Mouse (Mus musculus) spleen, adult 2 months (tissue): ENCODE measurements around the gene Pgrmc2.

Experiments
- CTCF ChIP-seq: fragments of 200-500 bp; IDR thresholded peaks from 2 replicates; pipeline ENCODE4 v1.5.1; 2011; ENCODE audit warnings: mild to moderate bottlenecking, inconsistent platforms; ENCODE audit not compliant: insufficient read depth, insufficient read length, insufficient replicate concordance; ENCODE audit errors: extremely low read depth
- POLR2A ChIP-seq: fragments of 200-500 bp; IDR thresholded peaks from 2 replicates; pipeline ENCODE4 v1.6.1; 2011; ENCODE audit warnings: low read depth, low read length, inconsistent platforms

DNA sequence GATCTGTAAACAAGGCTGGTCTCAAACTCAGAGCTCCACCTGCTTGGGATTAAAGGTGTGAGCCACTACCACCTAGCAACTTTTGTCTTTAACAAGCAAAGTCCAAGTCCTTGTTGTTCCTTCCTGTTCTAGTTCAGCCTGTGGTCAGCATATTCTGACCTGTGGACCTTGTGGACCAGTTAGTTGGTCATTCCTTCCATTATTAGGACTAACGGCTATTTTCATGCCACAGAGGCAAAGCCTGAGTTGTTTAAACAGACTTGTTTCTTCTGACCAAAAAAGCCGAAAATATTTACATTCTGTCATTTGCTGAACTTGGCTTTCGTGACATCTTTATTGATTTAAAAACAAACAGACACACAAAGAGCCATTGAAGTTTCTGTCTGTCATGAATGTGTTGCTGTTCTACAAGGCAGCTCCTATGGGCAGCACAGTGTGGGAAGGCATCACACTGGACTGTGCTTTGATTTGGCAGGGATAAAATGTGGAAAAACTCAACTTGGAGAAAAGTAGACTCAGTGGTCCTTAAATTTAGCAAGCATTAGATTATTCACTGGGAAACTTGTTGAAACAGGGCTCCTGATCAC, 64.7 kb downstream of the Pgrmc2 start:
- TF ChIP-seq POLR2A, result no peak
- no peak for TF ChIP-seq CTCF
